Mouse (Mus musculus): ENCODE measurements around the gene Bricd5. TPM values are rescaled to one million over a fixed set of nuclear protein-coding genes. Genes with fewer than 3 reads are reported as not detected.

The Bricd5 gene
- polyA plus RNA-seq, 1 experiment from 2014 or later: 0.68 TPM

GRCm38 (mm10) chr17:24505286-24505955 is 31.7 kb downstream of the Bricd5 start:
- H3K27me3 ChIP-seq (ENCODE audit: control insufficient read depth, insufficient read depth, low read length): no peaks in the 10 kb centered on the region

GRCm38 (mm10) chr17:24506332-24507070 is 32.8 kb downstream of the Bricd5 start:
- Histone ChIP-seq H3K36me3 (ENCODE audit: control insufficient read depth, insufficient read depth, low read length) (peaks cover 73% of the 10 kb centered on the region), H3K4me1 (ENCODE audit: control insufficient read depth, insufficient read depth, low read length) (0 out of 2 replicates have a peak, but pooled peaks cover 6% of the 10 kb centered on the region), H3K9ac (replicated peaks; ENCODE audit: low read depth, low read length) (no peak overlapping the region), H3K4me3 (ENCODE audit: low read depth, low read length) (no peak overlapping the region), H3K4me2 (ENCODE audit: low read depth, low read length) (no peak overlapping the region), H3K9me3 (ENCODE audit: control insufficient read depth, low read length) (no peaks in the 10 kb centered on the region), H3K27me3 (ENCODE audit: control insufficient read depth, insufficient read depth, low read length) (no peaks in the 10 kb centered on the region), H3K27ac (ENCODE audit: low read depth, low read length) (no peak overlapping the region)
- 35% methylated on average over 29 of the region's 36 CpGs for WGBS
- peak; percentile 28; the same call in 1 of the 2 replicates for ATAC-seq (ENCODE audit: low read depth)

More at GRCm38 (mm10) chr17:24505286-24505955, 31.7 kb downstream of the Bricd5 start:
- no peak overlapping the region for H3K4me2 ChIP-seq (ENCODE audit: low read depth, low read length)
- 0 out of 2 replicates have a peak, but pooled peaks cover 6% of the 10 kb centered on the region for H3K4me1 ChIP-seq (ENCODE audit: control insufficient read depth, insufficient read depth, low read length)
- H3K36me3 ChIP-seq (ENCODE audit: control insufficient read depth, insufficient read depth, low read length): peaks cover 77% of the 10 kb centered on the region
- ATAC-seq (ENCODE audit: low read depth): no peak
- no peaks in the 10 kb centered on the region for H3K9me3 ChIP-seq (ENCODE audit: control insufficient read depth, low read length)
- no peak overlapping the region for H3K27ac ChIP-seq (ENCODE audit: low read depth, low read length)
- H3K9ac ChIP-seq (replicated peaks; ENCODE audit: low read depth, low read length): no peak overlapping the region
- WGBS: 88% methylated on average over 30 of the region's 30 CpGs
- H3K4me3 ChIP-seq (ENCODE audit: low read depth, low read length): no peak overlapping the region

DNA sequence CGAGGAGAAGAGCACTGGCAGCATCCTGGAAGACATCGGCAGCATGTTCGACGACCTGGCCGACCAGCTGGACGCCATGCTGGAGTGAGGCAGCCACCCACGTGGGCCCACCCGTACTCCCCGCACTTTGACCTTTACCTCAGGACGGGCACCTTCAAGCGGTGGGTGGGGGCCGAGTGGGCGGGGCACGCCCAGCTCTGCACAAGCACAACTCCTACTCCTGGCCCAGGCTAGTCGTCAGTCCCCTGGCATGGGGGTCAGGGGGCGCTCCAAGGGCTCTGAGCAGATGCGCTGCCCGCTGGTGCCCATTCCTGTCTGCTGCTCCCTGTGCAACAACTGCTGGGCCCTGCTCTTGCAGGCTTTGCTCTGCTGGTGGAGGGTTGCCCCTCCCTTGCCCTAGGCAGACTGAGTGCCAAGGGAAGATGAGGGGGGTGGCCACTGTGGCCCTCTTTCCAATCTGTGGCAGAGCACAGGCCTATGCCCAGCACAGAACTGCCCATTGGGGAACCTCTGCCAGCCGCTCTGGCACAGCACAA is 33.5 kb downstream of the Bricd5 start:
- no peak overlapping the region for H3K27ac ChIP-seq (ENCODE audit: low read depth, low read length)

GRCm38 (mm10) chr17:24507806-24508460 is 34.2 kb downstream of the Bricd5 start:
- Histone ChIP-seq H3K4me1 (ENCODE audit: control insufficient read depth, insufficient read depth, low read length) (0 out of 2 replicates have a peak, but pooled peaks cover 6% of the 10 kb centered on the region), H3K4me3 (ENCODE audit: low read depth, low read length) (no peak overlapping the region), H3K9ac (replicated peaks; ENCODE audit: low read depth, low read length) (no peak overlapping the region), H3K36me3 (ENCODE audit: control insufficient read depth, insufficient read depth, low read length) (peaks cover 69% of the 10 kb centered on the region), H3K27ac (ENCODE audit: low read depth, low read length) (no peak overlapping the region), H3K27me3 (ENCODE audit: control insufficient read depth, insufficient read depth, low read length) (no peaks in the 10 kb centered on the region), H3K4me2 (ENCODE audit: low read depth, low read length) (no peak overlapping the region), H3K9me3 (ENCODE audit: control insufficient read depth, low read length) (no peaks in the 10 kb centered on the region)
- ATAC-seq (ENCODE audit: low read depth): no peak
- WGBS: 75% methylated on average over 12 of the region's 12 CpGs

More for the DNA sequence above, 33.5 kb downstream of the Bricd5 start:
- Histone ChIP-seq H3K9me3 (ENCODE audit: control insufficient read depth, low read length) (no peaks in the 10 kb centered on the region), H3K4me3 (ENCODE audit: low read depth, low read length) (no peak overlapping the region), H3K27me3 (ENCODE audit: control insufficient read depth, insufficient read depth, low read length) (no peaks in the 10 kb centered on the region), H3K9ac (replicated peaks; ENCODE audit: low read depth, low read length) (no peak overlapping the region), H3K4me1 (ENCODE audit: control insufficient read depth, insufficient read depth, low read length) (0 out of 2 replicates have a peak, but pooled peaks cover 6% of the 10 kb centered on the region), H3K4me2 (ENCODE audit: low read depth, low read length) (no peak overlapping the region), H3K36me3 (ENCODE audit: control insufficient read depth, insufficient read depth, low read length) (peaks cover 73% of the 10 kb centered on the region)
- ATAC-seq (ENCODE audit: low read depth): no peak
- WGBS: 46% methylated on average over 15 of the region's 19 CpGs

- no peaks in the 10 kb centered on the region for H3K9me3 ChIP-seq (ENCODE audit: control insufficient read depth, low read length)
- no peak overlapping the region for H3K9ac ChIP-seq (replicated peaks; ENCODE audit: low read depth, low read length)
- H3K36me3 ChIP-seq (ENCODE audit: control insufficient read depth, insufficient read depth, low read length): peaks cover 55% of the 10 kb centered on the region
- WGBS: 57% methylated on average over 5 of the region's 5 CpGs
- H3K27me3 ChIP-seq (ENCODE audit: control insufficient read depth, insufficient read depth, low read length): no peaks in the 10 kb centered on the region
- H3K4me1 ChIP-seq (ENCODE audit: control insufficient read depth, insufficient read depth, low read length): no peaks in the 10 kb centered on the region
- peak; percentile 62; the same call in 1 of the 2 replicates for ATAC-seq (ENCODE audit: low read depth)
- no peak overlapping the region for H3K4me2 ChIP-seq (ENCODE audit: low read depth, low read length)
- no peak overlapping the region for H3K27ac ChIP-seq (ENCODE audit: low read depth, low read length)
- no peak overlapping the region for H3K4me3 ChIP-seq (ENCODE audit: low read depth, low read length)
These were observed 39.9 kb downstream of the Bricd5 start for GRCm38 (mm10) chr17:24513609-24514008.

DNA sequence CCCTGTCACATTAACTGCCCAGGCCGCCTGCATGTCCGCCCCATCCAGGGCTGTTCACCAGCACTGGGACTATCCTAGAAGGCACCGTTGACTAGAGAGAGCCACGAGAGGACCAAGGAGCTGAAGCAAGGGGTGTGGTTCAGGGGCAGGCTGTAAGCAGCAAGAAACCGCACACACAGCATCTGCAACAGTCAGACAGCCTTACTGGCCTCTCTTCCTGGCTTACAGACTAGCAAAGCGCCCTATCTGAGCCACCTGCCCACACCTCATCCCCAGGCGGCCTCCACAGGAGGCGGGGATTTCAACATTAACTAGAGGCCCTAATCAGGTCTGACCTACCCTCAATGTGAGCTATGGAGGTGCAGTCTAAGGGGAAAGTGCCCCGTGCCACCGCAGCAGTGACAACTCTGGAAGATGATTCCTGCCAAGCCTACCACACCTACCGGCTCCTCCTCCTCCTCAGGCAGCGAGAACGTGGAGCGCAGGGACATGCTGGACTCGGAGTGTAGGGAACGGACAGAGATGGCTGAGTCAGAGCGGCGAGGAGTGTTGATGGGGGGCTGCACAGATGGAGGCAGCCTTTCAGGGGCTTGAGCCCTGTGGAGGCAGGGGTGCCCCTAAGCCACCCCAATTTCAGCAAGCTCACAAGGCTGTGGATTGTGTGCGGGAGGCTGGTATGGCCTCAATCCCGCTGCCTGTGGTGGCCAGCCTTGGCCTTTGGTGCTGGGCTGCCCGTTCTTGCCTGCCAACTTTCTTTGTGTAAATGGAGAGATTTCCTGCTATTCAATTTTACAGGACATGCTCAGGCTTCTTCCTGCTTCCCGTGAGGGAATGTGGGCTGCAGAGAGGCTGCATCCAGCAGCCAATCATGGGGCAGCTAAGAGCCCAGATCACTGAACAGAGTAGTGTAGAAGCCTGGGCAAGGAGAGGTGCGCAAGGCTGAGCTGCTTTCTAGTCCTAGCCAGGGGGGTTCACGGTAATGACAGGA is 40.9 kb downstream of the Bricd5 start:
- no peak for ATAC-seq (ENCODE audit: low read depth)
- Histone ChIP-seq H3K4me2 (ENCODE audit: low read depth, low read length) (no peak overlapping the region), H3K9ac (replicated peaks; ENCODE audit: low read depth, low read length) (no peak overlapping the region), H3K27ac (ENCODE audit: low read depth, low read length) (no peak overlapping the region), H3K4me1 (ENCODE audit: control insufficient read depth, insufficient read depth, low read length) (no peaks in the 10 kb centered on the region), H3K36me3 (ENCODE audit: control insufficient read depth, insufficient read depth, low read length) (peaks cover 50% of the 10 kb centered on the region), H3K27me3 (ENCODE audit: control insufficient read depth, insufficient read depth, low read length) (no peaks in the 10 kb centered on the region), H3K4me3 (ENCODE audit: low read depth, low read length) (no peak overlapping the region), H3K9me3 (ENCODE audit: control insufficient read depth, low read length) (no peaks in the 10 kb centered on the region)
- 88% methylated on average over 24 of the region's 24 CpGs for WGBS

DNA sequence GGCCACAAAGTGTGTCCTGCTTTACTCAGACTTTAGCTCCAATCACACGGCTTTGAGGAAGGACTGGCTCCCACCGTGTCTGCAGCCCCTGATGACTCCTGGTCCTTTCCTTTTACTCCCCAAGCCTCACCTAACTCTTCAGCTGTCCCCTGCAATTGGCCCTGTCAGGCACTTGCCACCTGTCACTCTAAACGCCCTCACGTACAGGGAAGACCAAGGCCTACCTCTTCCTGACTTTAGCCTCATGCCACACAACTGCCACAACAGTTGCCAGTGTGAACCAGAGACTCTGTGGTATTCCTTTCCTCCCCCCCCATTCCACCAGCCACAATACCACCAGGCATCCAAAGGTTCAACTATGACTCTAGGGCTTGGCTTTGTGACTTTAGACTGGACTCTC is 46.8 kb downstream of the Bricd5 start:
- Histone ChIP-seq H3K9me3 (ENCODE audit: control insufficient read depth, low read length) (no peaks in the 10 kb centered on the region), H3K4me1 (ENCODE audit: control insufficient read depth, insufficient read depth, low read length) (no peaks in the 10 kb centered on the region), H3K27me3 (ENCODE audit: control insufficient read depth, insufficient read depth, low read length) (no peaks in the 10 kb centered on the region), H3K9ac (replicated peaks; ENCODE audit: low read depth, low read length) (no peak overlapping the region), H3K4me2 (ENCODE audit: low read depth, low read length) (no peak overlapping the region), H3K27ac (ENCODE audit: low read depth, low read length) (no peak overlapping the region), H3K4me3 (ENCODE audit: low read depth, low read length) (no peak overlapping the region), H3K36me3 (ENCODE audit: control insufficient read depth, insufficient read depth, low read length) (peaks cover 22% of the 10 kb centered on the region)
- ATAC-seq (ENCODE audit: low read depth): no peak
- 85% methylated on average over 4 of the region's 4 CpGs for WGBS

DNA sequence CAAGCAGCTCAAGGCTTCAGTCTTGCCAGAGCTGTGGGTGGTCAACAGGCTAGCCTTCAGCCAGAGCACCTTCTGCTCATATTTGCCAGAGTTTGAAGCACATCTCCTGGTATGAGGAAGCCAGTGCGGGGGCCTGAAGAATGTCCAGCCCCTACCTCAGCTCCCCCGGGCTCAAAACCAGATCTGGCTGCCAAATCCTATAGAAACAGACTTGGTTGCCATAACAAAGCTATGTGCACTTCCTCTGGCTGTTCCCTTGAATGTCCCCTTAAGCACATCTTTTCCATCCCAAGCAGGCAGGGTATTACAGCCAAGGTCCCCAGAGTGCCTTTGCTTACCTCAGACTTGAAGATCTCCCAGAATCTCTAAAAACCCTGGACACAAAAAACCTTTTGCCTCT is 51.0 kb downstream of the Bricd5 start:
- H3K36me3 ChIP-seq (ENCODE audit: control insufficient read depth, insufficient read depth, low read length): peaks cover 2% of the 10 kb centered on the region; the same call in 1 of the 2 replicates
- H3K4me3 ChIP-seq (ENCODE audit: low read depth, low read length): no peak overlapping the region
- ATAC-seq (ENCODE audit: low read depth): no peak
- H3K27ac ChIP-seq (ENCODE audit: low read depth, low read length): no peak overlapping the region
- no peaks in the 10 kb centered on the region for H3K27me3 ChIP-seq (ENCODE audit: control insufficient read depth, insufficient read depth, low read length)
- H3K9me3 ChIP-seq (ENCODE audit: control insufficient read depth, low read length): no peaks in the 10 kb centered on the region
- H3K4me1 ChIP-seq (ENCODE audit: control insufficient read depth, insufficient read depth, low read length): peaks cover 18% of the 10 kb centered on the region
- WGBS: 82% methylated on average over 2 of the region's 2 CpGs
- no peak overlapping the region for H3K9ac ChIP-seq (replicated peaks; ENCODE audit: low read depth, low read length)
- no peak overlapping the region for H3K4me2 ChIP-seq (ENCODE audit: low read depth, low read length)
